Mouse (Mus musculus) thymus, adult 2 months (tissue): Measurements from ENCODE around the gene Tprkb. TPM values are rescaled to one million over a fixed set of nuclear protein-coding genes. Genes with fewer than 3 reads are reported as not detected.
"Not testable (repeated sequence)": the region's sequence is repeated elsewhere in the genome, so short reads cannot be mapped to it uniquely, and the experiment has no call there.

Experiments
- DNase-seq: peaks from one replicate; pipeline ENCODE4 v3.0.0; 2021
- H3K27ac ChIP-seq: fragments of 200-500 bp; 2 replicates; pipeline ENCODE4 v1.5.1; 2012; ENCODE audit warnings: low read length, control low read depth; ENCODE audit not compliant: control insufficient read depth, insufficient read depth
- H3K27me3 ChIP-seq: fragments of 200-500 bp; 2 replicates; pipeline ENCODE4 v1.6.1; 2012; ENCODE audit warnings: mild to moderate bottlenecking, low read length, moderate library complexity, mixed read lengths; ENCODE audit not compliant: control insufficient read depth, insufficient read depth
- H3K36me3 ChIP-seq: fragments of 200-500 bp; 2 replicates; pipeline ENCODE4 v1.6.1; 2012; ENCODE audit warnings: mild to moderate bottlenecking, low read length, moderate library complexity; ENCODE audit not compliant: control insufficient read depth, insufficient read depth
- H3K4me1 ChIP-seq: fragments of 200-500 bp; replicated peaks from 2 replicates; pipeline ENCODE4 v1.6.1; 2012; ENCODE audit warnings: low read length; ENCODE audit not compliant: control insufficient read depth, insufficient read depth
- H3K4me3 ChIP-seq: fragments of 200-500 bp; 2 replicates; pipeline ENCODE4 v1.5.1; 2012; ENCODE audit warnings: mild to moderate bottlenecking, low read length, control low read depth, moderate library complexity; ENCODE audit not compliant: control insufficient read depth, insufficient read depth
- CTCF ChIP-seq: fragments of 200-500 bp; IDR thresholded peaks from 2 replicates; pipeline ENCODE4 v1.5.1; 2012; ENCODE audit warnings: mild to moderate bottlenecking, control low read depth, low read length, moderate library complexity, borderline replicate concordance; ENCODE audit not compliant: control insufficient read depth, poor library complexity, insufficient read depth; ENCODE audit errors: extremely low read depth
- POLR2A ChIP-seq: fragments of 200-500 bp; IDR thresholded peaks from 2 replicates; pipeline ENCODE4 v1.6.1; 2012; ENCODE audit warnings: mild to moderate bottlenecking, low read length, control low read depth, moderate library complexity; ENCODE audit not compliant: control insufficient read depth, poor library complexity, insufficient read depth; ENCODE audit errors: extremely low read depth
- WGBS: fragments of 180-500 bp; shearing (Covaris S2); methylation state at CpG from one replicate; pipeline ENCODE4 v1.1.7; 2018; 5-methylcytosine and 5-hydroxymethylcytosine counted together
- polyA plus RNA-seq: library from polyadenylated mRNA; depleted of rRNA; stranded (reverse); fragments of >200 nt; gene quantifications from 2 replicates; pipeline ENCODE4 v1.2.3, GENCODE M21; 2012

The Tprkb gene
- polyA plus RNA-seq, 1 experiment: 20.6 TPM

GRCm38 (mm10) chr6:85927476-85928464, 16.1 kb downstream of the Tprkb start:
- peaks cover 52% of the 10 kb centered on the region for H3K36me3 ChIP-seq
- TF ChIP-seq POLR2A (no peak), CTCF (no peak)
- no peak overlapping the region for H3K27ac ChIP-seq
- H3K4me3 ChIP-seq: no peak overlapping the region
- 95% methylated on average over 9 of the region's 9 CpGs for WGBS
- no peaks in the 10 kb centered on the region for H3K4me1 ChIP-seq
- DNase-seq: no peak
- no peaks in the 10 kb centered on the region for H3K27me3 ChIP-seq

- H3K27me3 ChIP-seq: no peaks in the 10 kb centered on the region
- no peaks in the 10 kb centered on the region for H3K4me1 ChIP-seq
- H3K4me3 ChIP-seq: no peak overlapping the region
- TF ChIP-seq POLR2A (no peak), CTCF (no peak)
- no peak overlapping the region for H3K27ac ChIP-seq
- 97% methylated on average over 1 of the region's 1 CpGs for WGBS
- no peak for DNase-seq
- peaks cover 49% of the 10 kb centered on the region for H3K36me3 ChIP-seq
Observed at GRCm38 (mm10) chr6:85929312-85929711, 17.6 kb downstream of the Tprkb start.

DNA sequence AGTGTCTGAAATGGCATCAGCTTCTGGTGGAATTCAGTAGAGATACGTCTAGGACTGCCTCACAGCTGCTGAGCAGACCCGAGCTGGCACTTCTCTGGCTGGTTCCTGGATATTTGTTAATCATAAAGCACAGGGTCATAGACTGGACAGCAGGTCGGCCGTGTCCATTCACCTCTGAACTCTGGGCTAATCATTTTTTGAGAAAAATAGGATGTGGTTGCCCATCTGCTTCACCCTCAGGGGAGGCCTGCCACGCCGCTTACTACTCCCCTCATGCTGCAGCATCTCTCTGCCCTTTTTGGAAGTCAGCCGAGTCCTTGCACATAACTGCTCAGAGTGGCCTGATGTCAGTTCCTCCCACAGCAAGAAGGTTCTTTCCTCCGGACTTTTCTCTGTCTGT, 22.4 kb downstream of the Tprkb start:
- WGBS: 90% methylated on average over 8 of the region's 8 CpGs
- DNase-seq: no peak
- peaks cover 11% of the 10 kb centered on the region for H3K4me1 ChIP-seq
- H3K36me3 ChIP-seq: peaks cover 10% of the 10 kb centered on the region; the same call in 1 of the 2 replicates
- TF ChIP-seq CTCF (no peak), POLR2A (no peak)
- H3K27me3 ChIP-seq: no peaks in the 10 kb centered on the region
- H3K27ac ChIP-seq: no peak overlapping the region
- H3K4me3 ChIP-seq: no peak overlapping the region

- no peak overlapping the region for H3K27ac ChIP-seq
- H3K27me3 ChIP-seq: no peaks in the 10 kb centered on the region
- no peak for TF ChIP-seq CTCF
- TF ChIP-seq POLR2A: no peak
- DNase-seq: peak; percentile 13
- H3K4me1 ChIP-seq: peaks cover 11% of the 10 kb centered on the region
- H3K4me3 ChIP-seq: no peak overlapping the region
- 75% methylated on average over 3 of the region's 3 CpGs for WGBS
- H3K36me3 ChIP-seq: 0 out of 2 replicates have a peak, but pooled peaks cover 5% of the 10 kb centered on the region
Observed at GRCm38 (mm10) chr6:85935646-85936045, 24.0 kb downstream of the Tprkb start.

- not testable (repeated sequence) for H3K27ac ChIP-seq, H3K27me3 ChIP-seq, H3K36me3 ChIP-seq
- under 1% methylated on average over 45 of the region's 50 CpGs for WGBS
- DNase-seq: peak; percentile 79
- Histone ChIP-seq H3K4me3 (peak overlapping the region; percentile 78), H3K4me1 (peaks cover 11% of the 10 kb centered on the region)
- TF ChIP-seq CTCF: peak; percentile 90
Observed at GRCm38 (mm10) chr6:85936508-85937465, 25.1 kb downstream of the Tprkb start.

- Histone ChIP-seq H3K4me3 (no peak overlapping the region), H3K27me3 (no peaks in the 10 kb centered on the region), H3K36me3 (peaks cover 9% of the 10 kb centered on the region), H3K27ac (no peak overlapping the region), H3K4me1 (peaks cover 11% of the 10 kb centered on the region)
- WGBS: 85% methylated on average over 10 of the region's 10 CpGs
- TF ChIP-seq POLR2A (no peak), CTCF (no peak)
- no peak for DNase-seq
Observed at GRCm38 (mm10) chr6:85938701-85939100, 27.0 kb downstream of the Tprkb start.
